Mouse (Mus musculus) embryo, embryonic 10 days (tissue): ENCODE data around the gene Hoxc11.

Source experiments
- DNase-seq: peaks from one replicate; pipeline ENCODE4 v3.0.0-alpha.2; 2015; ENCODE audit warnings: low spot score

The Hoxc11 gene

DNA sequence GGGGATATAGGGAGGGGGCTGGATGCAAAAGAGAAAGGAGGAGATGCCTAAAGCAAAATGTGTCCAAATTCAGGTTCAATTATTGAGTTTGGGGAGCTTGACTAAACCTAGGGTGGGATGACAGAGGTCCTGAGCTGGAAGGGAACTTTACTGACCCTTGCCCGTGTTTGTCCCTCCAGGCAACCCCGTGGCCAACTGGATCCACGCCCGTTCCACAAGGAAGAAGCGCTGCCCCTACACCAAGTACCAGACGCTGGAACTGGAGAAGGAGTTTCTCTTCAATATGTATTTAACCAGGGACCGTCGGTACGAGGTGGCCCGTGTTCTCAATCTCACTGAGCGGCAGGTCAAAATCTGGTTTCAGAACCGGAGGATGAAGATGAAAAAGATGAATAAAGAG lies 29.5 kb downstream of the Hoxc11 start:
- DNase-seq: peak; percentile 40

DNA sequence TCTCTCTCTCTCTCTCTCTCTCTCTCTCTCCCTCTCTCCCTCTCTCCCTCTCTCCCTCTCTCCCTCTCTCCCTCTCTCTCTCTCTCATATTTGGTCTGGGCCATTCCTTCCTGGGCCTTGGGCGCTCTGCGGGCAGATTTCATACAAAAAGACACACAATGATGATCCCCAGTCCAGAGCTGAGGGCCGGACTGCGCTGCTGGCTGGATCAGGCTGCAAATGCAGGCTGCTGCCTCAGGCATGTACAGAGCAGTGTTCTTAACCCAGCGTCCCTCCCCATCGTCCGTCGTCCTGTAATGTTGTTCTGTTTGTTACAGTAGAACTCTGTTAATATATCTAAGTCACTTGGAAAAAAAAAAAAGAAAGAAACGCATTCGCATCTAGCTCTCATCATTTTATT lies 30.3 kb downstream of the Hoxc11 start:
- peak; percentile 59 for DNase-seq

GRCm38 (mm10) chr15:102984925-102985324 lies 30.7 kb downstream of the Hoxc11 start:
- peak; percentile 10 for DNase-seq

GRCm38 (mm10) chr15:102987124-102987833 lies 33.1 kb downstream of the Hoxc11 start:
- peak; percentile 100 for DNase-seq

DNA sequence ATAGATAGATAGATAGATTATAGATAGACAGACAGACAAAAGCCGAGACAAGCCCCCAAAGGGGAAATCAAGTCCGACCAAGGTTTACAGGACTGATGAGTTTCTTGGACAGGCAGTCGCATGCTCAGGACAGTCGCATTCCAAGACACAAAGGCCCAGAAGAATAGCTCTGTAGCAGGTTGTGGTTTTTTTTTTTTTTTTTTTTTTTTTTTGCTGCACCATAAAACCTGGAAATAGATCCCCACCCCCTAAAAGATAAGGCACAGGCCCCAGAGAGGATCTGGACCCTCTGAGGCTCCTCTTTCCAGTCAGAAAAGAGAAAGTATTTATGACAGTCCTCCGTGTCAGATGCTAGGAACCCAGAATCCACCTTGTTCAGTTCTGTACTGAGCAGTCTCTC lies 33.9 kb downstream of the Hoxc11 start:
- DNase-seq: no peak

GRCm38 (mm10) chr15:102990461-102991397 lies 36.5 kb downstream of the Hoxc11 start, which contains the start of gene Hoxc8:
TSS of gene Hoxc8 (plus strand) at chr15:102990607.
- DNase-seq: peak; percentile 72

DNA sequence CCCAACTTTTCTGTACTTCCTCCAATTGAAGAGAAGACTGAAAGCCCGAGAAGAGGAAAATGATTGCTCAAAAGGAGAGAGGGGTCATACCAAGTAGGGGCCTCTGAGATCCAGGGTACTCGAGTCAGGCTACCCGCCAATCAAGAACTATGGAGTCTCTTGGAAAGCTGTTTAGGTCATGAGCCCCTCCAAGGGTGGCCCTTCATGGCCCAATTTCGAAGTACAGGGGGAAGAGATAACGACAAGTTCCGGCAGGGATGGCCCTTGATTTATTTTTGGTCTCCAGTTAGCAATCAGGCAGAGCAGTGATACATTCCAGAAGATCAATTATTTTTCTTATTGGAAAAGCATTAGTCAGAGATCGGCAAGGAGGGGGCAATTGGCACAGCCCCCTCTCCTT lies 37.6 kb downstream of the Hoxc11 start:
- DNase-seq: no peak

- no peak for DNase-seq
These were observed 38.0 kb downstream of the Hoxc11 start for GRCm38 (mm10) chr15:102992206-102992605.

GRCm38 (mm10) chr15:102992863-102993262 lies 38.6 kb downstream of the Hoxc11 start:
- no peak for DNase-seq

GRCm38 (mm10) chr15:102996548-102996947 lies 42.3 kb downstream of the Hoxc11 start:
- no peak for DNase-seq

- no peak for DNase-seq
These were observed 43.2 kb downstream of the Hoxc11 start for GRCm38 (mm10) chr15:102997431-102997830.

- peak; percentile 76 for DNase-seq
These were observed 43.7 kb downstream of the Hoxc11 start, which contains the start of gene Hoxc6 for GRCm38 (mm10) chr15:102997939-102998355. TSS of gene Hoxc6 (plus strand) at chr15:102998257.

DNA sequence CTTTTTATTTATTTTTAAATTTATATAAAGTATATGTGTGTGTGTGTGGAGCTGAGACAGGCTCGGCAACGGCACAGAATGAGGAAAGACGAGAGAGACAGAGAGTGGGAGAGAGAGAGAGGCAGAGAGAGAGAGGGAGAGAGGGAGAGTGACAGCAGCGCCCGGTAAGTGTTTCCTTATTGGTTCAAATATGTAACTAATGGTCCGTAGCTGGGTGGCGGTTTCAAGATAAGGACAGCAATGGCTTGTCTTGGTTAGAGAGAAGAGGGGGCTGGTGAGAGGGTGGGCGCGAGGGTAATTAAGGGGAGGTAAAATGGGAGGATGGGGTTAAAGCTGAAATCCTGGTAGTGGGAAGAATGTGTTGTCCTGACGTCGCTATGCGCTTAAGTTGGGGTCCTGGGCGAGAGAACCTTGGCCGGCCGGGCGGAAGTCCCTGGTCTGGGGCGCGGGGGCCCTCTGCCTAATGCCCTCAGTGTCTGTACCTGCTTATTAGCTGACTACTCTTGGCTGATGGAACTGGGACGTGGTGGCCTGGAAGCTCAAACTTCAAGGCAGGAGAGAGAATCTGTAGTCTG lies 44.5 kb downstream of the Hoxc11 start:
- DNase-seq: no peak

DNA sequence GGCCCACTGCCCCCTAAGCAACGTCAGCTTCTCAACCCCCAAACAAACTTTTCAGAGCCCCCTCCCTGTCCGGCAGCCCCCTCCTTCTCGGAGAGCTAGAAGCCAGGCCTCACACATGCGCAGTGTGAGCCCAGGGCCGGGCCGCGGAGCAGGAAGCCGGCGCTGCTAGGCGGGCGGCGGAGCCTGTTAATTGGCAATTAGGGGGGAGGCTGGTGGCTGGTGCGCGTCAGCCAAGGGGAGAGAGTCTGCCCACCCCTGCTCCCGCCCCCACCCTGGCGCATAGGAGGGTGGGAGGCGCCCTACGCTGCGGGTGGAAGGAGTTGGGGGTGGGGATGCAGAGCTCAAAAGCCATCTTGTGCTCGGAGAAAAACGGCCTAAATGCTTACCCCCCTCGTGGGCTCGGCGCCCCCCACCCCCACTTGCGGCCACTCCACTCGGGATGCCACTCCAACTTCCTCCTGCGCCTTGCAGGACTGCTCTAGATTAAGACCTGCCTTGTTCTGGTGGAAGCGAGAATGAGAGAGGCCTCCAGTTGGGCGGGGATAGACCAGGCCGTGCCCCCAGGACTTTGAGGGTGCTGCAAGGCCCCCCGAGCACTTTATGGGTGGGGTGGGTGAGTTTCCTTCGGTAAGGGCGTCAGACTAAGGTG lies 45.1 kb downstream of the Hoxc11 start:
- peak; percentile 86 for DNase-seq

GRCm38 (mm10) chr15:102999955-103000354 lies 45.7 kb downstream of the Hoxc11 start:
- no peak for DNase-seq

DNA sequence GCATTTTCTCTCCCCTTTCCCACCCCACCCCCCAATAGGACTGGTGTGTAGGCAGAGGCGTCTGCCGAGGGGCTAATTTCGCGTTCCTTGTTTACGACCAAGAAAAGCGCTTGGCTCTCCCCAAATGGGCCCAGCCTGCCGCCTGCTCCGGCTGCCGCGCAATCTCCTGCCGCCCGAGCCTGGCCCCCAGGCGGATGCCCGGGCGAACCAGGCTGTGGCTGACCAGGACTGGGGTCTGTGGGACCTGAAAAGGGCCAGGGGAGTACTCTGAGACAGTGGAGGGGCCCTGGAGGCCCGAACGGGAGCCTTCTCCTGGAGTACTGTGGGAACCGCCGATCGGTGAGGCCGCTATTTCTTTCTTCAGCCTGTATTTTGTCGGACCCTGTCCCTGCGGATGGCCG lies 46.3 kb downstream of the Hoxc11 start:
- no peak for DNase-seq

DNA sequence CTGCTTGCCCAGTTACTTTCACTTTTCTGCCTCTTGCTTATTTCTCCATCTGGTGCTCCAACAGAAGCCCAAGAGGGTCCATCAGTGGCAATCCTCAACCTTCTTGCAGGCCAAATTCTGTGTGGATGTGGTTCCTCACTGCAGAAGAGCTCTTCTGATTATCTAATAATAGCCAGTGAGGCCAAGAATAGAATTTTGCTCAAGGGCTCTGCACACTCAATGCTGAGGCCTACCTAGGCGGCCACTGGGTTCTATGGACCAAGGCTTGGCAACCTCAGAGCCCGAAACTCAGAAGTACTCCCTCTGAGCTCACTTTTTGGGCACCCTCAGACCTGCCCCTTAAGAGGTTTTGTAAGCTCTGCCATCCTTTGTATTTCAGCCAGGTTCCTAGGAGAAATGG lies 47.1 kb downstream of the Hoxc11 start:
- no peak for DNase-seq

DNA sequence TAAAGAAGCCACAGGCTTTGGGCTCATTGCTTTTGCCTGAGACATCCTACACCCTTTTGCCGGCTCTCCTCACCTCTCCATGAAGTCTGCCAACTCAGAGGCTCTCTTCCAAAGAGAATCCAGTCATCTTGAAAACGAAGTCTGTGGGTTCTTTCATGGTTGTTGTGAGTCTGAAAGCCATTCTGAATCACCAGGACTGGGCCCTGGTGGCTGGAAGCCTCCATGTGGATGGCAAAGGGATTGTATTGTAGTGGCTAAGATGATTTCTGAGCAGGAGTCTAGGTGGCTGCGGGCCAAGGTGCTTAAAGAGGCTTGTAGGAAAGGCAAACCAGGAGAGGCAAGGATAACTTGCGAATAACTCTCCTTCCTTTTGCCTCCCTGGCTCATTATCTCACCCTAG lies 47.9 kb downstream of the Hoxc11 start:
- no peak for DNase-seq

GRCm38 (mm10) chr15:103002821-103003448 lies 48.7 kb downstream of the Hoxc11 start:
- no peak for DNase-seq

GRCm38 (mm10) chr15:103005308-103005707 lies 51.1 kb downstream of the Hoxc11 start:
- DNase-seq: peak; percentile 74

GRCm38 (mm10) chr15:103005797-103006196 lies 51.6 kb downstream of the Hoxc11 start:
- DNase-seq: peak; percentile 16

DNA sequence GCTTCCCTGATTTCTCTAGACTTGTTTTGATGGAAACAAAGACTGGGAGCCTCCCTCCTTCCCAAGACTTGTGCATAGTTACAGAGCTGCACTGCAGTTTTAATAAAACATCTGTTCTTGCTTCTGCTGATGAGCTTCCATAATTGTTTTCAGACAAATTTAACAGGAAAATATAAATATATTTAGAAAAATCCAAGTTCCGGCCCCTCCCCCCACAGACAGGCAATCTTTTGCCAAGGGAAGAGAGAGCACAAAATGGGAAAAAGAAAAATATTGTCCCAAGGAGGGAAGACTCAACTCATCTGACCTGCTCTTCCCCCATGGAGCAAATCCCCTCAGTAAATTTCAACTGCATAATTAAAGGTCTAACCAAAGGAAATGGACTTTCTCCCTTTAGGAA lies 52.1 kb downstream of the Hoxc11 start:
- no peak for DNase-seq
